Mouse (Mus musculus) hindbrain, embryonic 15.5 days (tissue): ENCODE results near the gene Dusp5. TPM values are rescaled to one million over a fixed set of nuclear protein-coding genes. Genes with fewer than 3 reads are reported as not detected.

Experiments used
- ATAC-seq: fragments of 200-750 bp; cut with Nextera tagmentation; 2 replicates; pipeline ENCODE4 v1.8.0; 2017; ENCODE audit warnings: low read depth, moderate number of reproducible peaks, moderate TSS enrichment; ENCODE audit not compliant: low FRiP score
- H3K27ac ChIP-seq: fragments of 300-500 bp; sonication (generic); replicated peaks from 2 replicates; pipeline ENCODE4 v1.5.1; 2015; ENCODE audit warnings: mild to moderate bottlenecking, inconsistent platforms
- H3K27me3 ChIP-seq: fragments of 300-500 bp; sonication (generic); 2 replicates; pipeline ENCODE4 v1.6.1; 2015; ENCODE audit warnings: control low read depth, inconsistent platforms
- H3K36me3 ChIP-seq: fragments of 300-500 bp; sonication (generic); 2 replicates; pipeline ENCODE4 v1.6.1; 2015; ENCODE audit warnings: control low read depth, inconsistent platforms
- H3K4me1 ChIP-seq: fragments of 300-500 bp; sonication (generic); replicated peaks from 2 replicates; pipeline ENCODE4 v1.6.1; 2015; ENCODE audit warnings: control low read depth, inconsistent platforms
- H3K4me2 ChIP-seq: fragments of 300-500 bp; sonication (generic); 2 replicates; pipeline ENCODE4 v1.6.1; 2015; ENCODE audit warnings: moderate library complexity, mild to moderate bottlenecking, inconsistent platforms
- H3K4me3 ChIP-seq: fragments of 300-500 bp; sonication (generic); 2 replicates; pipeline ENCODE4 v1.5.1; 2015; ENCODE audit warnings: mild to moderate bottlenecking, inconsistent platforms
- H3K9ac ChIP-seq: fragments of 300-500 bp; sonication (generic); 2 replicates; pipeline ENCODE4 v1.6.1; 2015; ENCODE audit warnings: inconsistent platforms
- H3K9me3 ChIP-seq: fragments of 300-500 bp; sonication (generic); 2 replicates; pipeline ENCODE4 v1.6.1; 2016; ENCODE audit warnings: control low read depth, inconsistent platforms
- WGBS: fragments of 180-500 bp; shearing (Covaris S2); methylation state at CpG from one replicate; pipeline ENCODE4 v1.1.7; 2015; 5-methylcytosine and 5-hydroxymethylcytosine counted together
- polyA plus RNA-seq: library from polyadenylated mRNA; unstranded; fragments of >200 nt; fragmentation: Nextera tagmentation; extraction: Ambion mirVana; gene quantifications from 2 replicates; pipeline ENCODE4 v1.2.1, GENCODE M21; 2015

Gene Dusp5
- 6.3 and 7.7 TPM in 2 replicates for polyA plus RNA-seq

GRCm38 (mm10) chr19:53528752-53529454 is at the start of gene Dusp5:
Gene Dusp5 (plus strand): TSS chr19:53529109.
- H3K4me1 ChIP-seq: peaks cover 18% of the 10 kb centered on the region
- under 1% methylated on average over 83 of the region's 84 CpGs for whole genome bisulfite sequencing
- H3K36me3 ChIP-seq: no peaks in the 10 kb centered on the region
- H3K4me3 ChIP-seq: peak within 1 kb of the TSS; percentile 49
- no peaks in the 10 kb centered on the region for H3K9me3 ChIP-seq
- peaks cover 27% of the 10 kb centered on the region for H3K27me3 ChIP-seq
- 0 out of 2 replicates have a peak within 1 kb of the TSS, but pooled peaks have one; percentile 21 for H3K27ac ChIP-seq
- peak within 1 kb of the TSS; percentile 45 for H3K9ac ChIP-seq
- ATAC-seq: peak; percentile 95
- H3K4me2 ChIP-seq: peak within 1 kb of the TSS; percentile 88

GRCm38 (mm10) chr19:53479590-53479989 is 49.3 kb upstream of the Dusp5 start:
- no peaks in the 10 kb centered on the region for H3K9me3 ChIP-seq
- H3K27me3 ChIP-seq: no peaks in the 10 kb centered on the region
- no peak for ATAC-seq
- H3K4me2 ChIP-seq: no peak overlapping the region
- no peaks in the 10 kb centered on the region for H3K36me3 ChIP-seq
- H3K27ac ChIP-seq: no peak overlapping the region
- no peak overlapping the region for H3K4me3 ChIP-seq
- H3K4me1 ChIP-seq: no peaks in the 10 kb centered on the region
- WGBS: 84% methylated on average over 8 of the region's 8 CpGs
- no peak overlapping the region for H3K9ac ChIP-seq

- H3K36me3 ChIP-seq: no peaks in the 10 kb centered on the region
- H3K9ac ChIP-seq: no peak overlapping the region
- no peak overlapping the region for H3K4me3 ChIP-seq
- no peak overlapping the region for H3K4me2 ChIP-seq
- no peak for ATAC-seq
- H3K4me1 ChIP-seq: no peaks in the 10 kb centered on the region
- WGBS: 57% methylated on average over 6 of the region's 6 CpGs
- no peaks in the 10 kb centered on the region for H3K27me3 ChIP-seq
- no peaks in the 10 kb centered on the region for H3K9me3 ChIP-seq
- no peak overlapping the region for H3K27ac ChIP-seq
These were observed 46.8 kb upstream of the Dusp5 start for GRCm38 (mm10) chr19:53482093-53482492.

GRCm38 (mm10) chr19:53482527-53482926 is 46.4 kb upstream of the Dusp5 start:
- H3K4me3 ChIP-seq: no peak overlapping the region

GRCm38 (mm10) chr19:53483984-53484383 is 44.9 kb upstream of the Dusp5 start:
- no peaks in the 10 kb centered on the region for H3K36me3 ChIP-seq
- H3K9me3 ChIP-seq: no peaks in the 10 kb centered on the region
- H3K27me3 ChIP-seq: no peaks in the 10 kb centered on the region
- H3K9ac ChIP-seq: no peak overlapping the region
- no peak overlapping the region for H3K4me2 ChIP-seq
- H3K4me1 ChIP-seq: no peaks in the 10 kb centered on the region
- H3K4me3 ChIP-seq: no peak overlapping the region
- WGBS: 92% methylated on average over 8 of the region's 8 CpGs
- no peak overlapping the region for H3K27ac ChIP-seq
- no peak for ATAC-seq

More at GRCm38 (mm10) chr19:53482527-53482926, 46.4 kb upstream of the Dusp5 start:
- Histone ChIP-seq H3K9me3 (no peaks in the 10 kb centered on the region), H3K27ac (no peak overlapping the region), H3K4me1 (no peaks in the 10 kb centered on the region), H3K36me3 (no peaks in the 10 kb centered on the region), H3K9ac (no peak overlapping the region), H3K27me3 (no peaks in the 10 kb centered on the region), H3K4me2 (no peak overlapping the region)
- ATAC-seq: no peak
- WGBS: 82% methylated on average over 5 of the region's 5 CpGs

GRCm38 (mm10) chr19:53484918-53485317 is 44.0 kb upstream of the Dusp5 start:
- no peak for ATAC-seq
- no peak overlapping the region for H3K9ac ChIP-seq
- no peak overlapping the region for H3K4me2 ChIP-seq
- no peaks in the 10 kb centered on the region for H3K4me1 ChIP-seq
- no peaks in the 10 kb centered on the region for H3K27me3 ChIP-seq
- no peaks in the 10 kb centered on the region for H3K9me3 ChIP-seq
- H3K36me3 ChIP-seq: no peaks in the 10 kb centered on the region
- WGBS: 84% methylated on average over 3 of the region's 3 CpGs
- no peak overlapping the region for H3K27ac ChIP-seq
- no peak overlapping the region for H3K4me3 ChIP-seq

- no peak overlapping the region for H3K27ac ChIP-seq
- no peak overlapping the region for H3K4me2 ChIP-seq
- H3K36me3 ChIP-seq: no peaks in the 10 kb centered on the region
- no peak overlapping the region for H3K9ac ChIP-seq
- no peak overlapping the region for H3K4me3 ChIP-seq
- H3K9me3 ChIP-seq: no peaks in the 10 kb centered on the region
- ATAC-seq: no peak
- no peaks in the 10 kb centered on the region for H3K4me1 ChIP-seq
- no peaks in the 10 kb centered on the region for H3K27me3 ChIP-seq
- WGBS: 85% methylated on average over 12 of the region's 12 CpGs
These were observed 39.7 kb upstream of the Dusp5 start for GRCm38 (mm10) chr19:53489187-53489586.

GRCm38 (mm10) chr19:53489910-53490309 is 39.0 kb upstream of the Dusp5 start:
- H3K27ac ChIP-seq: no peak overlapping the region
- WGBS: 87% methylated on average over 1 of the region's 1 CpGs
- no peak for ATAC-seq

GRCm38 (mm10) chr19:53490898-53491297 is 38.0 kb upstream of the Dusp5 start:
- H3K27ac ChIP-seq: no peak overlapping the region
- no peak overlapping the region for H3K9ac ChIP-seq
- no peak overlapping the region for H3K4me2 ChIP-seq
- no peaks in the 10 kb centered on the region for H3K27me3 ChIP-seq
- ATAC-seq: no peak
- H3K9me3 ChIP-seq: no peaks in the 10 kb centered on the region
- no peak overlapping the region for H3K4me3 ChIP-seq
- H3K4me1 ChIP-seq: no peaks in the 10 kb centered on the region
- no peaks in the 10 kb centered on the region for H3K36me3 ChIP-seq
- 78% methylated on average over 8 of the region's 8 CpGs for WGBS

More at GRCm38 (mm10) chr19:53489910-53490309, 39.0 kb upstream of the Dusp5 start:
- no peaks in the 10 kb centered on the region for H3K9me3 ChIP-seq
- H3K36me3 ChIP-seq: no peaks in the 10 kb centered on the region
- no peaks in the 10 kb centered on the region for H3K27me3 ChIP-seq
- H3K4me3 ChIP-seq: no peak overlapping the region
- H3K4me1 ChIP-seq: no peaks in the 10 kb centered on the region
- no peak overlapping the region for H3K4me2 ChIP-seq
- no peak overlapping the region for H3K9ac ChIP-seq

GRCm38 (mm10) chr19:53492528-53492927 is 36.4 kb upstream of the Dusp5 start:
- Histone ChIP-seq H3K9ac (no peak overlapping the region), H3K9me3 (no peaks in the 10 kb centered on the region), H3K4me3 (no peak overlapping the region), H3K36me3 (no peaks in the 10 kb centered on the region), H3K4me2 (no peak overlapping the region), H3K27me3 (no peaks in the 10 kb centered on the region), H3K4me1 (no peaks in the 10 kb centered on the region), H3K27ac (no peak overlapping the region)
- ATAC-seq: no peak
- WGBS: 85% methylated on average over 4 of the region's 4 CpGs

GRCm38 (mm10) chr19:53493866-53494265 is 35.0 kb upstream of the Dusp5 start:
- no peak for ATAC-seq
- H3K4me1 ChIP-seq: no peaks in the 10 kb centered on the region
- no peaks in the 10 kb centered on the region for H3K9me3 ChIP-seq
- no peak overlapping the region for H3K27ac ChIP-seq
- H3K4me2 ChIP-seq: no peak overlapping the region
- no peaks in the 10 kb centered on the region for H3K36me3 ChIP-seq
- H3K9ac ChIP-seq: no peak overlapping the region
- no peaks in the 10 kb centered on the region for H3K27me3 ChIP-seq
- 65% methylated on average over 5 of the region's 5 CpGs for whole genome bisulfite sequencing
- H3K4me3 ChIP-seq: no peak overlapping the region

GRCm38 (mm10) chr19:53497910-53498309 is 31.0 kb upstream of the Dusp5 start:
- Histone ChIP-seq H3K27ac (no peak overlapping the region), H3K36me3 (no peaks in the 10 kb centered on the region), H3K9ac (no peak overlapping the region), H3K4me1 (peaks cover 1% of the 10 kb centered on the region; the same call in 1 of the 2 replicates), H3K9me3 (no peaks in the 10 kb centered on the region), H3K4me3 (no peak overlapping the region), H3K4me2 (no peak overlapping the region), H3K27me3 (no peaks in the 10 kb centered on the region)
- ATAC-seq: no peak
- 74% methylated on average over 3 of the region's 3 CpGs for WGBS

GRCm38 (mm10) chr19:53499049-53499448 is 29.9 kb upstream of the Dusp5 start:
- no peak overlapping the region for H3K9ac ChIP-seq
- H3K4me2 ChIP-seq: no peak overlapping the region
- H3K4me1 ChIP-seq: peaks cover 4% of the 10 kb centered on the region; the same call in 1 of the 2 replicates
- H3K27ac ChIP-seq: no peak overlapping the region
- no peak overlapping the region for H3K4me3 ChIP-seq
- WGBS: 90% methylated on average over 8 of the region's 8 CpGs
- ATAC-seq: no peak
- H3K9me3 ChIP-seq: no peaks in the 10 kb centered on the region
- H3K36me3 ChIP-seq: no peaks in the 10 kb centered on the region
- H3K27me3 ChIP-seq: no peaks in the 10 kb centered on the region
